Mouse (Mus musculus) left cerebral cortex, adult 18-20 months (tissue): ENCODE results near the gene Ovca2. TPM values are rescaled to one million over a fixed set of nuclear protein-coding genes. Genes with fewer than 3 reads are reported as not detected.
A peak's percentile ranks its signal among the peaks of the same experiment; 100 is the strongest.
"Not testable (repeated sequence)": the region's sequence is repeated elsewhere in the genome, so short reads cannot be mapped to it uniquely, and the experiment has no call there.

Source experiments
- DNase-seq, 2 experiments: peaks; one replicate each; pipeline ENCODE4 v3.0.0; 2021 to 2022; ENCODE audit warnings: low spot score in 2 of 2, mixed read lengths in 1 of 2
- total RNA-seq, 2 experiments: library from RNA; stranded (reverse); gene quantifications; 2 replicates each; pipeline ENCODE4 v1.2.3; 2021

Gene Ovca2
- total RNA-seq, 2 experiments from 2014 or later = 9.2 to 12.0 TPM

- no peak for DNase-seq
Measured at GRCm38 (mm10) chr11:75196131-75196530, 17.5 kb upstream of the Ovca2 start.

DNA sequence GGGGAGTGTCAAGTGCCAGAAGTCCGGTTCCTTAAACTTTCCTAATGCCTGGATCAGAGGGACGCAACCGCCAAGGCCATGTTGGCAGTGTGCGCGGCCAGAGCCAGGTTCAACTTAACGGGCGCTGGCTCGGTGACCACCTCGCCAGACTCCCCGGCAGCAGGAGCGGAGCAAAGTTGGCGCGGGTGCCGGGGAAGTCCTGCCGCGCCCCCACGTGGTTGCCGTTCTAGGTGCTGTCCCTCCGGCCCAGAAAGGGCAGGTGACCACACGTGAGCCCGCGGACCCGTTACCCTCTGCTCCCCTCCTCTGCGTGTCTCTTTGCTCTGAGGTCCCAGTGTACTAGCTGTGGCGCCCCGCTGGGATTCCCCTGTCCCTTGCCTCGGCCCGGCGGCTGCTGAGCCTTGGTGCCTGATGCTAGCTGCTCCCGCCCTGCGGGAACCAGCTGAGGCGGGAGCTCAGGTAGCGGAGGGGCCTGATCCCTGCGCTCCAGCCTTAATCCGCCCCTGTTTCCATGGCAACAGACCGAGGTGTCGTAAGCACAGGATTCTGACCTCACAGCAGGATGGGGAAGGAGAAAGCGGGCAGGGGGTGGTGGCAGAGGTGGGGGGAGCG, 16.3 kb upstream of the Ovca2 start:
- peak; percentile 44 to 63 for DNase-seq

DNA sequence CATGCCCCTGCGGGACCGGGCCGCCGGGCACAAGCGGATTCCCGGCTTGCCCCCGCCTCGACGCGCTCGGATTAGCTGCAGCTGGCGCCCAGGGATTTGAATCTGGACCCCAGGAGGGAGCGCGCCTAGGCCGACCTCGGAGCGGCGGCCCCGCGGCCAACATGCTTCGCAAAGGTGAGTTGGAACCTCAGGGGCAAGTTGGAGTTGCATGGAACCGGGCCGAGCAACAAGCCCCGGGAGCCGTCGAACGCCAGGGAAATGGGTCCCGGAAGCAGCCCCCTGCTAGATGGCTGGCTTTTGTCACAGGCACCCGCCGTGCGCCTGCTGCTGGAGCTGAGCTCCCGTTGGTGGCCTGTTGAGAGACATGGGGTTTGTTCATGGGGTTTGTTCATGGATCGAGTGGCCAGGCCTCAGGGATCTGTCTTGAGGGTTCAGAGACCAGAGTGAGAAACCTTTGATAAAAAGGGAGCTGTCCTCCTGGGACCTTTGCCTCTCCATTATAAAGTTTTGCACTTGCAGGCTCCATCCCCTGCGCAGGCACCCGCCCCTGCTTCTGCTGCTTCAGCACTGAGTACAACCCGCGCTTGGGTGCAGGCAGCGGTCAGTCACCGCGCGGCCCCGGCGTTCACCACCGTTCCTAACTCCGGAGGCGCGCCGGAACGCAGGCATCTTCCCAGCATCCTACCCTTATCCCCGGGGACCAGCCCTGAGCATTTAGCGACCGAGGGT, 15.7 kb upstream of the Ovca2 start:
- DNase-seq = no peak

GRCm38 (mm10) chr11:75193256-75194071, 14.8 kb upstream of the Ovca2 start, which contains the start of gene Rtn4rl1:
Gene Rtn4rl1 (plus strand): TSS chr11:75193783.
- DNase-seq = peak; percentile 61 to 77

DNA sequence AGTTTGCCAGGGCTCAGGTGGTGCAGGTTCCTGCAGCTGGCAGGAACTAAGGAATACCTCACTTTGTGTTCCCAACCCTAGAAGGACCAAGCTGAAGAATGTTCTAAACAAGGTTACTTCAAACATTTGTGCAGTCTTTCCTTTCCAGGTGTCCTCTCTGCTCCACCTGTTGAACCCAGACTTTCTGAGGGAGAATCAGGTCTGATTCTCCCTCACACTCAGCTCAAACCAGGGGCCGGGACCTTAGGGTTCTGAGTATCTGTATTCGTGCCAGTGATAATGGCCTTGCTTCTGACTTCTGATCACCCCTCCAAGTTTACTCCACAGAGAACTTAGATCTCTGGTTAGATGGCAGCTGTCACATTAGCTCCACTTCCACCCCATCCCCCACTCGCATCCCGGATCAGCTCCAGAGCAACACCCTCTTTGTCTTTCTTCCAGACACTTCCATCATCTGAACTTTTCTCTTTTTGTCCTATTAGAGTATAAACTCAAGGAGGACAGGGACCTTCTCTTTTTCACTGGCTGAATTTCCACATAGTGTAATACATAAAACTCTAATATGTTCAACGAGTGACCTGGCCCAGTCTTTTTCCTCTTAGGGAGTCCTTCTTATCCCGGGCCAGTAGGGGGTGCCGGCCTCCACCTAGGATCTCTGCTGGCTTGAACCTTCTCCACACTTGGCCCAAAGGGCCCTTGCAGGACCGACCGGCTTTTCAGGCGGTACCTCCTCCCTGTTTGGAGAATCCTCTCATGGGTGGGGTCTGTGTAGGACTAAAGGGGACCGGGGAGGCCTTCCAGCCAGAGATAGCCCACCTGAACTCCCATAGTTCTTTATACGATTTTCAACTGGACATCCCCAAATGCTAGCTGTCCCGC, 13.9 kb upstream of the Ovca2 start:
- peak; percentile 71 to 77 for DNase-seq

- no peak for DNase-seq
Measured at GRCm38 (mm10) chr11:75191841-75192240, 13.2 kb upstream of the Ovca2 start.

GRCm38 (mm10) chr11:75190905-75191441, 12.3 kb upstream of the Ovca2 start, which contains the start of gene Dph1:
Gene Dph1 (minus strand): TSS chr11:75191241.
- DNase-seq = no peak

GRCm38 (mm10) chr11:75190371-75190724, 11.7 kb upstream of the Ovca2 start:
- peak; percentile 79 to 88 for DNase-seq

DNA sequence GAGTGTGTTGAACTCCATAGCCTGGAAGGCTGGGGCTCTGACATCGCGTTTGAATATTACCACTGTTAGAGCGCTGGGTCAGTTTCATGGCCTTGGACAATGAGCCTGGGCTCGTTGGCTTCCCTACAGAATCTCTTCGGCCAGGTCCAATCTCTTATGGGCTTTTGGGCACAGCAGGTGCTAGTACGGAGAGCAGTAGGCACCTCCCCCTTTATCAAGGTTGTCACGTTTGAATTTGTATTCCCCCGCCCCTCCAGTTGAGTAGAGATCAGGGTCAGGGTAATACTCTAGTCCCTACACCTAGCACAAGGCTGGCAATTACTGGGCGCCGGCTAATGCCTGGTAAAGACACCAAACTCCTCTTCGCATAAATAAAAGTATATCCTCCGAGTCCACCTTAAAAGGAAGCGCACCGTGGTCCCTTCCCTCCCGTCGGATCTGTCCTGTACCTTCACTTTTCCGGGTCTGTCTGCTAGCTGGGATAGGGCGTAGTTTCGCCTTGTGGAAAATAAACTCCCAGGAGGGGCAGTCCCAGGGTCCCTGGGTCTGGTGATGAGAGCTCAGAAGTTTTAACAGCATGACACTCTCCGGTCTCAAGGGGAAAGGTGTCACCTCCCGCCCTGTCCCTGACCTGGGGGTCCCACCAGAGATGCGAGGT, 11.2 kb upstream of the Ovca2 start:
- no peak for DNase-seq

GRCm38 (mm10) chr11:75184986-75185385, 6.4 kb upstream of the Ovca2 start:
- no peak for DNase-seq

DNA sequence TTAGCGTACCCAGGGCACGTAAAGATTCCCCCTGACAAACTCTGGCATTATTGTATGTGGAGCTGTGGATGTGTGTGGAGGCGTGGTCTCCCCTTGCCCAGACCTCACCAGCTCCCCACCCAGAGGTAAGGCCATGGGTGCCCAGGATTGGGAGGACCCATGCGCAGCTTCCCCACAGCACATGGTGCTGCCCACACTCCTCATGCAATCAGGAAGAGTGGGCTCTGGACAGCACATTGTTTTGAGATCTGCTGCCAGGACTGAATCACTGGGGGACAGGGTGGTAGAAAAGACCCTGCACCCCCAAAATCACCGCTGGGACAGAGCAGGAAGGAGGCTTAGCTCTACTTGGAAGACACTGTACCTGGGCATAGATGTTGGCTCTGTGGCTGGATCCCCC, 5.9 kb upstream of the Ovca2 start:
- DNase-seq = peak; percentile 55 to 66

DNA sequence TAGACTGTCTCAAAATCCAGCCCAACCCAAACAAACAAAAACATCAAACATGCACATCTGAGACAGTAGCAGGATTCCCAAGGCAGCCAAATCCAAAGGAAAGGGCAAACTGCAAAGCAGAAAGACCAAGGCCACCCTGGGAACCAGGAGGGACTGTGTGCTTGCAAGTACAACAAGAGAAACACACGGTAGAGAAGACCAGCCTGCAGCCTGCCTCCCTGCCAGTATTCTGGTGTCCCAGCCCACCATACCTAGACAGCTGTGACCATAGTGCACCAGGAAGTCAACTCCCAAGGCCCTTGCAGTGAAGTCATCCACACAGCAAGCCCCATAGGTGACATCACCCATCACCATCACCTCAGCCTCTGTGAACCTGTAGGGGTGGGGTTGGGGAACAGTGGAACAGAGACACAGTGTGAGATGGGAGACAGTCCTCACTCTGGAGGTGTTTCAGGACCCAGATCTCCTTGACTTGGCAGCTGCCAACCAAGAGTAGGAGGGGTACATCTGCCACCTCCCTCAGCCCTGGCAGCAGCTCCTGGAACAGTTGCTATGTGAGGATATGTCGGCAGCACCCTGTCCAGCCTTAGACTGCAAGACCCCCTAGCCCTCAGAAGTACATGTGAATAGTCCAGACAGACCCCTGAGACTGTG, 5.4 kb upstream of the Ovca2 start:
- peak; percentile 68 to 87 for DNase-seq

DNA sequence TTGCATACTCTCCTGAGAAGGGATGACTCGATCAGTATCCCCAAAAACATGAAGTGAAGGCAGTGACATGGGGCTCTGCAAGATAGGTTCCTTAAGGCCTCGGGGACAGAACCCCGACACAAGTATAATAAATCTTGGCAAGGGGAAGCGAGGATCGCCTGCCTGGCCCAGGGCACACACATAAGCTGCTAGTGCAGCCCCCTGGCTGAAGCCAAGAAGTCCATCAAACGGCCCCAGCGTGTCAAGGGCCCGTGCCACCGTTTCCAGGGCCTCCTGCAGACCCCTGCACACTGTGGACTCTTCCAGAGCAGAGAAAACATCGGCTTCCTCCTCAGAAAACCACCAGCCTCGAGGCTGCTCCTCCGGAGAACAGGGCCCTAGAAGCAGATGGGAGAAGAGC, 624 bp downstream of the Ovca2 start:
- no peak for DNase-seq

DNA sequence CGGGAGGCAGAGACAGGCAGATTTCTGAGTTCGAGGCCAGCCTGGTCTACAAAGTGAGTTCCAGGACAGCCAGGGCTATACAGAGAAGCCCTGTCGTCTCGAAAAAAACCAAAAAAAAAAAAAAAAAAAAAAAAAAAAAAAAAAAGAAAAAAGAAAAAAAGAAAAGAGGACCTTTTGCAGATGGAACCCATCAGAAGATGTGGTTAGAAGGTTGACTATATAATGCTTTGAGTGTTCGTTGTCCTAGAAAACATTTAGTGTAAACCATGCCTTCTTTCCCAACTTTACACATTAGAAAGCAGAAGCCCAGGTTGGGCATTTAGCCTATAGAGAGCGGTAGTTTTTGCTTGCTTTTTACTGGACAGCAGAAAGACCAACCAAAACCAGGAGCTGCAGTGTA, 4.1 kb downstream of the Ovca2 start:
- not testable (repeated sequence) for DNase-seq

DNA sequence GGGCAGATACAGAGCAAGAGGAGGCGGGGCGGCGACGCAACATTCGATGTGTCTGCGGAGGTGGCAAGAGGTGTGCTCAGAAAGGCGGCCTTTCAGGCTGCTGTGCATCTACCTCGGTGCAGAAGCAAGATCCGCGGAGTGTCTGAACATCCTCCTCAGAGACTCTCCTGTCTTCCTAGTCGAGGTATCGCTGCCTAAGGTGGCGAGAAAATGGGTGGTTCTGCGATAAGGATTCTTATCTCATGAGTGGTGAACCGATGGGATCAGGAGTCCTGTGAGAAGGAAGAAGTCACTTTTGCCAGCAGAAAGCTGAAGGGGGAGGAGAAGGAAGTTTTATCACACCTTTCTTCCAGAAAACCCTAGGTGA, 4.9 kb downstream of the Ovca2 start:
- DNase-seq = no peak

GRCm38 (mm10) chr11:75173095-75173798, 5.4 kb downstream of the Ovca2 start:
- peak; percentile 91 to 96 for DNase-seq

GRCm38 (mm10) chr11:75172151-75173094, 6.2 kb downstream of the Ovca2 start:
- DNase-seq = peak; percentile 77 to 84
